Mouse (Mus musculus): ENCODE results near the gene Gm7137.
"Not testable (repeated sequence)": the region's sequence is repeated elsewhere in the genome, so short reads cannot be mapped to it uniquely, and the experiment has no call there.

Gm7137 gene

GRCm38 (mm10) chr10:77752312-77752711, 35.7 kb downstream of the Gm7137 start:
- DNase-seq (ENCODE audit: low spot score in 2 of 2): not testable (repeated sequence)

- not testable (repeated sequence) for DNase-seq (ENCODE audit: low spot score in 2 of 2)
Observed at GRCm38 (mm10) chr10:77751254-77751653, 36.7 kb downstream of the Gm7137 start, which contains the start of gene Gm9736. Gene Gm9736 (minus strand): TSS chr10:77751354.

- DNase-seq (ENCODE audit: low spot score in 2 of 2): not testable (repeated sequence)
Observed at GRCm38 (mm10) chr10:77750686-77751085, 37.3 kb downstream of the Gm7137 start.

- not testable (repeated sequence) for DNase-seq (ENCODE audit: low spot score in 2 of 2)
Observed at GRCm38 (mm10) chr10:77741924-77742688, 45.9 kb downstream of the Gm7137 start, which contains the start of gene Gm18596. Gene Gm18596 (minus strand): TSS chr10:77742638.

GRCm38 (mm10) chr10:77738929-77739328, 49.1 kb downstream of the Gm7137 start:
- DNase-seq (ENCODE audit: low spot score in 2 of 2): no peak
